Mouse (Mus musculus) adrenal gland, postnatal 36 days (tissue): Measurements from ENCODE around the gene Htra1. TPM values are rescaled to one million over a fixed set of nuclear protein-coding genes. Genes with fewer than 3 reads are reported as not detected.
A peak's percentile ranks its signal among the peaks of the same experiment; 100 is the strongest.

Experiments
- DNase-seq, 2 experiments: peaks; one replicate each; pipeline ENCODE4 v3.0.0; 2021; ENCODE audit warnings: mixed read lengths in 1 of 2
- microRNA-seq: library from miRNA; unstranded; fragments of <30 nt; microRNA quantifications from one replicate; pipeline ENCODE4 v1.2.0, GENCODE M21; 2021
- total RNA-seq, 2 experiments: library from RNA; stranded (reverse); gene quantifications; 2 replicates each; pipeline ENCODE4 v1.2.3; 2021

Htra1 gene
- total RNA-seq, 2 experiments from 2014 or later, result 38.5 to 94.6 TPM

DNA sequence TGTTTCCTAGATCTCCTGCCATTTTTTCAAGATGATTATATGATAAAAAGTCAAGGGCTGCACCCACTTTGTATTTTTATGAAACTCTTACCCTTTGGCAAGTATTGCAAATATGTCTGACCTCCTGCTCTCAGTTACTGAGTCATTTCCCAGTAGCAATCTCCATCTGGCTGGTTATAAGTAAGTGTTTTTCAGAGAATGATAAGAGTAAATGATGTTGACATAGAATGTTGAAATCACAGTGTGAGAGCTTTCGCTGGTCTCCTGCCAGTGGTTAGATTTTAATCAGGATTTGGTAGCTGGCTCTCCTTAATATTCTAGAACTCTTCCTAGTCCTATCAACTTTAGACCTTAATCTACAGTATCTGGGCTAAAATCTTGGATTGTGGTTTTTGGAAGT is 76.0 kb downstream of the Htra1 start:
- peak; percentile 5 to 30 for DNase-seq

GRCm38 (mm10) chr7:131019181-131019580 is 83.3 kb downstream of the Htra1 start:
- DNase-seq, result no peak

DNA sequence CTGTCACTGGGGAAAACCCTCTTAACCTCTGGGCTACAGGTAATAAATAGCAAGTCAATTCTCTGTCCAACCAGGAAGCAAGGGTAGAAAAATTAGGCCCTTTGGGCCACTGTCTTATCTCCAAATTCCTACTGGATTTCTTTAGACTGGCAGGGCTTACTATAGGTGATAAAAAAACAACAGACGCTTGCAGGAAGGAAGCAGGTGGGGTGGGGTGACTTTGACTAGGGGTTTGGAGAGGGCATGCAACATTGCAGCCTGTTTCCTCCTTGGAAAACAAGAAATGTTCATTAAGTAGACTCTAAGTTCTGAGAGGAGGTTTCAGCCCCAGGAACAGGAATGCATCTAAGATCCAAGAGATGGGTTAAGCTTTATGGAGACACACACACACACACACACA is 88.9 kb downstream of the Htra1 start:
- DNase-seq, result no peak

DNA sequence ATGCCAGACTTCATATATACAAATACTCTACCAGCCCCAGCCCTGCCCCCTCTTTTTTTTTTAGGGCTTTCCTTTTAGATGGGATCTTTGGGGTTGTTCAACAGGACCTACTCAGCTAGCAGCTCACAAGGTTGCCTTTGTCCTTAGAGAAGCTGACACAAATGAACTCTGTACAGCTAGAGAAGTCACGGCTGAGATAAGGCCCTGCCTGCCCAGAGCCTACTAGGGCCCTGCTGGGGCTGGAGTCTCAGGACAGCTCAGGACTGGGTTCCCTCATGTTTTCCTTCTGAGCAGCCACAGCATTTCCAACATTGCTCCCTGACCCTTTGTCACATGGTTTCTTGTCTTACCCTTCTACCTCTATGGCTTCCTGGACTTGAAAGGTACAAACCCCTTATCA is 91.6 kb downstream of the Htra1 start:
- no peak for DNase-seq

- DNase-seq, result no peak
Observed at GRCm38 (mm10) chr7:131031755-131032154, 95.8 kb downstream of the Htra1 start, which contains the start of gene Dmbt1. Gene Dmbt1 (plus strand): TSS chr7:131032053.

Small RNAs within 50 kb of the gene (microRNA-seq; reads per million reads assigned to microRNA genes)
- 1.2 reads per million for gene Mir7061

Other genes starting within 250 kb of the Htra1 start
- not detected for gene Btbd16, start 162.0 kb upstream of the Htra1 start, total RNA-seq
- 10 to 100 TPM; 22.7 to 32.2 TPM for gene Plekha1, start 70.4 kb upstream of the Htra1 start, total RNA-seq
- not detected for gene Dmbt1, start 95.9 kb downstream of the Htra1 start, total RNA-seq
- not detected for gene 4933402N03Rik, start 210.2 kb downstream of the Htra1 start, total RNA-seq
- gene 5430419D17Rik, start 238.3 kb downstream of the Htra1 start, total RNA-seq, result not detected